Mouse (Mus musculus): ENCODE measurements around the gene Abtb1. TPM values are rescaled to one million over a fixed set of nuclear protein-coding genes. Genes with fewer than 3 reads are reported as not detected.

Gene Abtb1
- polyA plus RNA-seq, 2 experiments, result 39.0 to 43.1 TPM

- no peak for ATAC-seq (ENCODE audit: insufficient read depth)
- H3K4me2 ChIP-seq (ENCODE audit: low read depth), result no peak overlapping the region
- H3K4me1 ChIP-seq (replicated peaks; ENCODE audit: control insufficient read depth in 2 of 2, insufficient read depth in 2 of 2, low read length in 1 of 2), result peaks cover 5 to 8% of the 10 kb centered on the region in 2 experiments; a peak in 3 of 4 replicates
- no peaks in the 10 kb centered on the region for H3K27me3 ChIP-seq (ENCODE audit: control insufficient read depth, insufficient read depth, low read length)
- H3K9me3 ChIP-seq (ENCODE audit: control insufficient read depth, low read length), result no peaks in the 10 kb centered on the region
- H3K36me3 ChIP-seq (replicated peaks; ENCODE audit: control insufficient read depth, insufficient read depth, low read depth), result no peaks in the 10 kb centered on the region
- DNase-seq (ENCODE audit: low read depth in 3 of 3, low spot score in 3 of 3), result no peak
- TF ChIP-seq EP300 (IDR thresholded peaks at IDR 0.05; ENCODE audit: low read depth) (no peak), CTCF (IDR thresholded peaks at IDR 0.05; ENCODE audit: low read depth) (no peak)
- H3K4me3 ChIP-seq (ENCODE audit: insufficient read depth in 1 of 2, low read depth in 2 of 2, low read length in 2 of 2), result no peak overlapping the region
- 56% methylated on average over 2 of the region's 2 CpGs for WGBS (ENCODE audit: insufficient replicate concordance)
- H3K27ac ChIP-seq, result no peak overlapping the region
- H3K9ac ChIP-seq (replicated peaks), result no peak overlapping the region
These were observed 5.8 kb upstream of the Abtb1 start for GRCm38 (mm10) chr6:88847571-88847970.

- TF ChIP-seq EP300 (IDR thresholded peaks at IDR 0.05; ENCODE audit: low read depth) (no peak), CTCF (IDR thresholded peaks at IDR 0.05; ENCODE audit: low read depth) (no peak)
- WGBS (ENCODE audit: insufficient replicate concordance), result 73% methylated on average over 7 of the region's 7 CpGs
- H3K9ac ChIP-seq (replicated peaks), result no peak overlapping the region
- H3K4me3 ChIP-seq (ENCODE audit: insufficient read depth in 1 of 2, low read depth in 2 of 2, low read length in 2 of 2), result no peak overlapping the region
- no peaks in the 10 kb centered on the region for H3K9me3 ChIP-seq (ENCODE audit: control insufficient read depth, low read length)
- H3K27ac ChIP-seq, result no peak overlapping the region
- H3K4me2 ChIP-seq (ENCODE audit: low read depth), result no peak overlapping the region
- H3K27me3 ChIP-seq (ENCODE audit: control insufficient read depth, insufficient read depth, low read length), result no peaks in the 10 kb centered on the region
- H3K4me1 ChIP-seq (replicated peaks; ENCODE audit: control insufficient read depth in 2 of 2, insufficient read depth in 2 of 2, low read length in 1 of 2), result peaks cover 8 to 16% of the 10 kb centered on the region in 2 experiments
- no peak for ATAC-seq (ENCODE audit: insufficient read depth)
- no peak for DNase-seq (ENCODE audit: low read depth in 3 of 3, low spot score in 3 of 3)
- no peaks in the 10 kb centered on the region for H3K36me3 ChIP-seq (replicated peaks; ENCODE audit: control insufficient read depth, insufficient read depth, low read depth)
These were observed 3.2 kb upstream of the Abtb1 start for GRCm38 (mm10) chr6:88844901-88845565.

GRCm38 (mm10) chr6:88843781-88844725, 2.3 kb upstream of the Abtb1 start:
- Histone ChIP-seq H3K4me1 (replicated peaks; ENCODE audit: control insufficient read depth in 2 of 2, insufficient read depth in 2 of 2, low read length in 1 of 2) (peaks cover 8 to 16% of the 10 kb centered on the region in 2 experiments), H3K4me3 (ENCODE audit: insufficient read depth in 1 of 2, low read depth in 2 of 2, low read length in 2 of 2) (no peak overlapping the region), H3K27me3 (ENCODE audit: control insufficient read depth, insufficient read depth, low read length) (no peaks in the 10 kb centered on the region), H3K36me3 (replicated peaks; ENCODE audit: control insufficient read depth, insufficient read depth, low read depth) (peaks cover 3% of the 10 kb centered on the region; the same call in 1 of the 2 replicates), H3K27ac (no peak overlapping the region), H3K9me3 (ENCODE audit: control insufficient read depth, low read length) (no peaks in the 10 kb centered on the region), H3K4me2 (ENCODE audit: low read depth) (no peak overlapping the region), H3K9ac (replicated peaks) (no peak overlapping the region)
- WGBS (ENCODE audit: insufficient replicate concordance), result 63% methylated on average over 9 of the region's 9 CpGs
- DNase-seq (ENCODE audit: low read depth in 3 of 3, low spot score in 3 of 3) (no peak), ATAC-seq (ENCODE audit: insufficient read depth) (no peak)
- TF ChIP-seq CTCF (IDR thresholded peaks at IDR 0.05; ENCODE audit: low read depth) (no peak), EP300 (IDR thresholded peaks at IDR 0.05; ENCODE audit: low read depth) (no peak)

GRCm38 (mm10) chr6:88843241-88843640, 1.5 kb upstream of the Abtb1 start:
- ATAC-seq (ENCODE audit: insufficient read depth) (no peak), DNase-seq (ENCODE audit: low read depth in 3 of 3, low spot score in 3 of 3) (no peak)
- Histone ChIP-seq H3K4me2 (ENCODE audit: low read depth) (peak overlapping the region; percentile 85), H3K9ac (replicated peaks) (peak overlapping the region; percentile 79), H3K27me3 (ENCODE audit: control insufficient read depth, insufficient read depth, low read length) (no peaks in the 10 kb centered on the region), H3K9me3 (ENCODE audit: control insufficient read depth, low read length) (no peaks in the 10 kb centered on the region), H3K4me3 (ENCODE audit: insufficient read depth in 1 of 2, low read depth in 2 of 2, low read length in 2 of 2) (peak overlapping the region; percentile 83 to 93; a peak in 3 of 4 replicates), H3K4me1 (replicated peaks; ENCODE audit: control insufficient read depth in 2 of 2, insufficient read depth in 2 of 2, low read length in 1 of 2) (peaks cover 8 to 16% of the 10 kb centered on the region in 2 experiments), H3K27ac (no peak overlapping the region), H3K36me3 (replicated peaks; ENCODE audit: control insufficient read depth, insufficient read depth, low read depth) (peaks cover 11% of the 10 kb centered on the region)
- TF ChIP-seq CTCF (IDR thresholded peaks at IDR 0.05; ENCODE audit: low read depth), result no peak
- no peak for TF ChIP-seq EP300 (IDR thresholded peaks at IDR 0.05; ENCODE audit: low read depth)
- WGBS (ENCODE audit: insufficient replicate concordance), result 72% methylated on average over 7 of the region's 7 CpGs

- Histone ChIP-seq H3K27me3 (ENCODE audit: control insufficient read depth, insufficient read depth, low read length) (no peaks in the 10 kb centered on the region), H3K36me3 (replicated peaks; ENCODE audit: control insufficient read depth, insufficient read depth, low read depth) (peaks cover 16% of the 10 kb centered on the region), H3K9ac (replicated peaks) (peak overlapping the region; percentile 79), H3K9me3 (ENCODE audit: control insufficient read depth, low read length) (no peaks in the 10 kb centered on the region), H3K4me3 (ENCODE audit: insufficient read depth in 1 of 2, low read depth in 2 of 2, low read length in 2 of 2) (peak overlapping the region; percentile 83 to 93), H3K27ac (peak overlapping the region; percentile 87), H3K4me1 (replicated peaks; ENCODE audit: control insufficient read depth in 2 of 2, insufficient read depth in 2 of 2, low read length in 1 of 2) (peaks cover 8 to 16% of the 10 kb centered on the region in 2 experiments), H3K4me2 (ENCODE audit: low read depth) (peak overlapping the region; percentile 85)
- DNase-seq (ENCODE audit: low read depth in 3 of 3, low spot score in 3 of 3) (no peak), ATAC-seq (ENCODE audit: insufficient read depth) (no peak)
- TF ChIP-seq CTCF (IDR thresholded peaks at IDR 0.05; ENCODE audit: low read depth), result no peak; the same call in 1 of the 2 replicates
- no peak for TF ChIP-seq EP300 (IDR thresholded peaks at IDR 0.05; ENCODE audit: low read depth)
- 3% methylated on average over 32 of the region's 32 CpGs for WGBS (ENCODE audit: insufficient replicate concordance)
These were observed 957 bp upstream of the Abtb1 start for GRCm38 (mm10) chr6:88842731-88843151.
